Mouse (Mus musculus): Measurements from ENCODE around the gene Stx17.

- TF ChIP-seq CTCF (IDR thresholded peaks at IDR 0.05; ENCODE audit: control insufficient read depth, insufficient read depth, insufficient read length) (no peak), USF1 (IDR thresholded peaks at IDR 0.05; ENCODE audit: low read depth) (peak; percentile 36)
Measured at GRCm38 (mm10) chr4:48078213-48078612, 46.5 kb upstream of the Stx17 start.
